Mouse (Mus musculus) lung, postnatal 0 days (tissue): ENCODE data around the gene Tgm4.

Experiments
- CTCF ChIP-seq: IDR thresholded peaks from 2 replicates; pipeline ENCODE4 v1.5.1; 2016; ENCODE audit warnings: antibody characterized with exemption, mild to moderate bottlenecking
- EP300 ChIP-seq: IDR thresholded peaks from 2 replicates; pipeline ENCODE4 v1.6.1; 2016; ENCODE audit warnings: antibody characterized with exemption, mild to moderate bottlenecking, control low read depth

- no peak for TF ChIP-seq CTCF
- no peak for TF ChIP-seq EP300
Measured at GRCm38 (mm10) chr9:123107186-123107585, 72.7 kb downstream of the Tgm4 start.
